Mouse (Mus musculus): ENCODE data around the gene Fam19a1.

DNA sequence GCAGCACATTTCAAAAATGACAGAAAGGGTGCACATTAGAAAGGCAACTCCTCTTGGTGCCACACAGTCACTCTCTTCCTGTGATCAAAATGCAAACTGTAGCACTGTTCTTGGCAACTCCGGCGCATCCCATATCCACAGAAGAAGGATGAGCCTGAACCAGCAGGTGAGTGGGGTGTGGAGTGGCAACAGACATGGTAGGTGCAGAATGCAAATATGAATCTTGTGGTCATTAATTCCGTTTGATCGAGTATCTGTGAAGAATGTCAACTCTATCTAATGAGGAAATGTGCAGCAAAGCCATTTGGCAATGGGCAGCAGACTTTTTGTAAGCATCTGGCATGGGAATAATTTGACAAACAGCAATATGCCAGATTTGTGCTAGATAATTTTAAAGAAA lies 437.5 kb downstream of the Fam19a1 start:
- no peak for TF ChIP-seq CTCF (IDR thresholded peaks at IDR 0.05; ENCODE audit: low read depth)
- TF ChIP-seq EP300 (IDR thresholded peaks at IDR 0.05; ENCODE audit: low read depth) = no peak

Data from liver, postnatal 0 days (tissue).